Mouse (Mus musculus) gastrocnemius, postnatal 10 days (tissue): ENCODE measurements around the gene Crhbp. TPM values are rescaled to one million over a fixed set of nuclear protein-coding genes. Genes with fewer than 3 reads are reported as not detected.

ENCODE experiments used
- DNase-seq: peaks from one replicate; pipeline ENCODE4 v3.0.0; 2021; ENCODE audit warnings: mixed read lengths
- long read RNA-seq, 2 experiments: library from polyadenylated mRNA; stranded (forward); transcript quantifications; one replicate each; pipeline ENCODE4 v2.0.0; 2021
- total RNA-seq, 2 experiments: library from RNA; stranded (reverse); gene quantifications; 2 replicates each; pipeline ENCODE4 v1.2.3; 2021

The Crhbp gene
- not detected for total RNA-seq
- long read RNA-seq, experiment 1: 0 reads
- long read RNA-seq, experiment 2: 0 reads

DNA sequence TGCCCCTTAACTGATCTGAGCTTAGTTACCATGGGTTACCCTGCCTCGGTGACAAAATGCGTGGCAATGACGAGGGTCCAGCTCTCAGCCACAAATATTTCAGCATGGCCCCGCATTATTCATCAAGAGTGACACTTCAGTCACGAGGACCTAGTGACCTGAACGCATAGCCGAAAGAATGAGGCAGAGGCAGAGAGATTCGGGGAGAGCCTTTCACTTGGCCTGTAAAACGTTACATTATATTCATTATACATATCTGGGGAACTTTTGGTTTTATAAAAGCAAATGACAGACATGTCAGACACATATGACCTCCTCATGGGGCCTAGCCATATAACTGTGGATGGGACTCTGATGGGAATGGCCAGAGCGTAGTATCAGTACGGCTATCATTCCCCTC lies at the start of gene Crhbp:
Gene Crhbp (minus strand): TSS at position 101 of the 400 bp plus-strand sequence.
- DNase-seq: no peak

- no peak for DNase-seq
These were observed 48.6 kb upstream of the Crhbp start for GRCm38 (mm10) chr13:95493296-95493695.

DNA sequence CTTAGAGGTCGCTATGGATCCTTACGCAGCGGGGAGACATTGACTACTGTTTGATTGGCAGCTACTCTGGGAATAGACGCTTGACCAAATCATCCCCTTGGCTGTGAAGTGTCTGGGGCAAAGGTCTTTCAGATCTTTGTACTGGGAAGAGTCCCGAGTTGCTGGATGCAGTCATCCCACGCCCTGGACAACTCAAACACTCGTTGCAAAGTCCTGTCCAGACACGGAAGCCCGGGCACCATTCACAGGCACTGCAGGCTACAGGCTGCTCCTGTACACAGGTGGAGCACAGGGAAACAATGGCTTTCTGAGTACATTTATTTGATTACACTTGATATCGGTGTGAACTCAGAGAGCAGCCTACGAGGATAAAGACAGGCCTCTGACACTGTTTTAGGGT lies 46.6 kb upstream of the Crhbp start:
- no peak for DNase-seq

DNA sequence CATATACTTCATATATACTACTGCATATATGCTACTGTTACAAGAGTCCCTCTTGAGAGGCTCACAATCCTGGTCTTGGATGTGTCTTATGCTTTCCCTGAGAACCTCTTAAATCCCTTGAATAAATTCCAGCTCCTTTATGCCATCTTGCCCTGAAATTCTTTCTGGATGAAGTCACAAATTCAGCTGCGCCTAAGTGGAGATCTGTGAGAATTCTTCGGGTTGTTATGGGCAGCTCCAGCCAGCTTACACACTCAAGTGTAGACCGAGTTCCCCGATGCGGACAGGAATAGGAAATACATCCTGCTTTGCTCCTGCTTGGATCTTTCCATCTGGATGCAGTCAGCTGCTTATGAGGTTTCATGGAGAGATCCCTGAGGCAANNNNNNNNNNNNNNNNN lies 39.9 kb upstream of the Crhbp start:
- DNase-seq: no peak

DNA sequence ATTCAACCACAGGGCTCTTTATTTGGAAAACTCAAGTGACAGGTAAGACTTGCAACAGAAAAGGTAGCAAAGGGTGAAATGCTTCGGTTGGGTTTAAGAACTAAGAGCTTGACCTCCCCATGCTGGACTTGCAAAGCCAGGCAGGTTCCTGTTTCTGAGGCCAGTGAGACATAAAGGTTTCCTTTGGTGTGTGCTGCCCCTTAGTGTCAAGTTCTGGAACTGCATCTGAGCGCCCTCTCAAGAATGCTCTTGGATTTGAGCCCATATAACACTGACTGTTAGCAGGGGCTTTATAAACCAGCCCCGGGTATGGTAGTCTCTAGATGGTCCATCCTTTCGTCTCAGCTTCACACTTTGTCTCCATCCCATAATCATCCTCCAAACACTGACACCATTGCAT lies 36.7 kb upstream of the Crhbp start:
- DNase-seq: peak; percentile 86

- DNase-seq: no peak
These were observed 34.1 kb upstream of the Crhbp start, which contains the start of gene S100z for GRCm38 (mm10) chr13:95478671-95479413. S100z (minus strand) TSS chr13:95478721.

DNA sequence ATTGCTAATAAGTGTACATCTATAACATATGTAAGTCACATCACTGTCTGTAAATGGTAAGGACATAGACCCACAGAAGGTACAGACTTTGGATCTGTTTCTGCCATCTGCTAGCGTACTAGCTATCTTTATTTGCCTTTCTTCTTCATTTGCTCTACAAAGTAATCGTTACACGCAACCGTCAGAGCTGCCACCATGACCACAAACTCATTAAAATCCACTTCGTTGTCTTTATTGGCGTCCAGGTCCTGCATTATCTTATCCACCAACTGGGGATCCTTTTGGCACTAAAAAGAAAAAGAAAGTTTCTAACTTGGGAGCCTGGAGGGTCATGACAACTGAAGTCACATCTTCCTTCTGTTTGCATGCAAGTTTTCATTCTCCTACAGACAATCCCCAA lies 32.4 kb upstream of the Crhbp start:
- DNase-seq: no peak

GRCm38 (mm10) chr13:95475124-95475523 lies 30.4 kb upstream of the Crhbp start:
- no peak for DNase-seq

GRCm38 (mm10) chr13:95474294-95474693 lies 29.6 kb upstream of the Crhbp start:
- no peak for DNase-seq

DNA sequence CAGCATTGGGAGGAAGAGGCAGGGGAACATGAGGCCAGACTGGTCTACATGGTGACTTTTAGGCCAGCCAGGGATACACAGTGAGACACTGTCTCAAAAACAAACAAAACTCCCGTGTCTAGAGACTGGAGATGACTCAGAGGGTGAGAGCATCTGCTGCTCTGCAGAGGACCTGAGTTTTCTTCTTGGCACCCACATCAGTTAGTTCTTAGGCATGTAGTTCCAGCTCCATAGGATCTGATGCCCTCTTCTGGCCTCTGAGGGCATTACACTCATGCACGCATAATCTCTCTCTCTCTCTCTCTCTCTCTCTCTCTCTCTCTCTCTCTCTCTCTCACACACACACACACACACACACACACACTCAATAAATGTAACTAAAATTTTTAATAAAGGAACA lies 26.2 kb upstream of the Crhbp start:
- DNase-seq: peak; percentile 40

DNA sequence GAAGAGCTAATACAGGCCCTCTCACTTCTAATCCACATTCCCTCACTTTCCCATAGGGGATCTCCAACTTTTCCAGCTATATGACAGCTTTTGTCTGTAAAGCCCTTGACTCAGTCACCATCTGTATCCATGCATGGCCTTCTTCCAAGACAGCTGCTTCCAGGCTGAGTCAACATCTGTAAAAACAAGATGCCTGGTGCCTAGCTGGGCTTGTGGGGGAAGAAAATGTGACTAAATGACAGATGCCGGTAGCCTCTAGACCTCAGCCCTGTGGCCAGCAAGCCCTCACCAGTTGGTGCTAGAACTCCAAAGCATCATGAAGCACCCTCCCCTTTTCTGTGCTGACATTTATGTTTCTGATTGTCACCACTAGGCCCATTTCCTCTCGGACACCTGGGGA lies 6.8 kb upstream of the Crhbp start:
- no peak for DNase-seq

DNA sequence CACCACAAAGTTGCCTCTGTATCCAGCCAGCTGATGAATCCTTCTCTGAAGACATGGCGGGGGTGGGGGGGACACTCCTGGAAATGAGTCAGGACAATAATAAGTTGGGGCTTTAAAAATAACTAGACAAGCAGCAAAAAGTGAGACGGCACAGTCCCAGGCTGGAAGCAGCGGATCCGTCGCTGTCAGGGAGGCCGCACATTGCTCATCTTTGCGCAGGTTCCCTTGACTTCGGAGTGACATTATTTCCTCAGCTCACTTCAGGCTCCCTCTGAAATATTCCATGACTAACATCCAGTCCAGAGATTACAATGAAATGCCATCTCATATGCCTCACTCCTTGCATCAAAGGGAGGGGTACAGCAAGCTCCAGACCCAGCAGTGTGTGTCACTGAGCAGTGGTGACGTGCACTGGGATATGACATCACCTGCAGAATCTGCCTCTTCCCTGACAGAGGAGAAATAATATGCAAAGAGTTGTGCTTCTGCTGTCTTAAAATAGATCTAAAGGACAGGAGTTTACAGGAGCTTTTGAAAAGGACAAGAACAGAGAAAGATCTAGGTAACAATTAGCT lies 6.0 kb upstream of the Crhbp start:
- no peak for DNase-seq

GRCm38 (mm10) chr13:95449730-95450129 lies 5.0 kb upstream of the Crhbp start:
- no peak for DNase-seq

DNA sequence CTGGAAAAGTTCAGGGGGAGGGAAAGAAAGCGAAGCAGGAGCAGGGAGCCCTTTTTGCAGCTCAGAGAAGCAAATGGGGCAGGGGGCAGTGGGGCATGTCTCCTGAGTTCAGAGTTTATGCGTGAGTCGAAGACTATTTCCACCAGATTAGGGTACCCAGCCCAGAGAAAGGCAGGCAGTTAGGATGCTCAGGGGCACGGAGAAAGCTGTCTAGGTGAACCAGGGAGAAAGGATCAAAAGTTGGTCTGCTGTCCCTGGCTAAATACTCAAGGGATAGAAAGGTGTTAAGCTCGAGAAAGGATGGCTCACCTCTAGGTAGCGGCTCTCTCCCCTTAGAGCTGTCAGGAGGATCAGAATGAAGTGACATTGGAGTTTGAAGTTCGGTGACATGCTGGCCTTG lies 433 bp downstream of the Crhbp start:
- no peak for DNase-seq

- peak; percentile 14 for DNase-seq
These were observed 1.1 kb downstream of the Crhbp start for GRCm38 (mm10) chr13:95443376-95444233.

DNA sequence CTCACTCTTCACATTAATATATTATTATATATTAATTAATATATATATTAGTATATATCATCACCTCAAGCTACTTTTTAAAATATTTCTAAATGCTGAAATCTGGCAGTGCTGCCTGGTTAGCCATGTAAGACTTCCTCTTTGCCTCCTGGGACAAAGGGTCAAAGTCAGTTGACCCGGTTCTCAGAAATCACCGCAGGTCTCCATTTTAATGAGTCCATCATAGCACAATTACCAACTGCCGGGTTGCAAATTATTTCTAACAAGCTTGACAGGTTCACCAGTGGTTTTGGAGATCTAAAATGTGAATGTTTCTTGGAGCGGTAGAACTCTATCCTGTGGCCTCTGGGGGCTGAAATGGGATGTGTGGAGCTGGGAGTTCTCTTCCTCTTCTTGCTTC lies 1.8 kb downstream of the Crhbp start:
- no peak for DNase-seq

DNA sequence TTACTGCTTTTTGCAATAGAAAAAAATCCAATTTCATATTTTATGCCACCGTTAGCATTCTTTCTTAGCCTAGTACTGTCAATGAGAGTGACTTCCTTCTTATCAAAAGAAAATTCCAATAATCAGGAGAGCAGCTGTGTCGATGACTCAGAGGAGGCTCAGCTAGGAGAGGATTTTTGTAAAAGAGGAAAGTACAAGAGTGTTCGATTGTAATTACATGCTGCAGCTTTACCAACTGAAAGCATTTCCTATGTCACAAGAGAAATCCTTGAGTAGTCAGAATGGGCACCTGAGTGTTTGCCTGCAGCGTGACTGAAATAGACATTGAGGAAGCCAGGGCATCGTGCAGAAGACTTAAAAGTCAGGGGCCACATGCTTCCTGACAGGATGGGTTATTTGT lies 5.2 kb downstream of the Crhbp start:
- DNase-seq: no peak

DNA sequence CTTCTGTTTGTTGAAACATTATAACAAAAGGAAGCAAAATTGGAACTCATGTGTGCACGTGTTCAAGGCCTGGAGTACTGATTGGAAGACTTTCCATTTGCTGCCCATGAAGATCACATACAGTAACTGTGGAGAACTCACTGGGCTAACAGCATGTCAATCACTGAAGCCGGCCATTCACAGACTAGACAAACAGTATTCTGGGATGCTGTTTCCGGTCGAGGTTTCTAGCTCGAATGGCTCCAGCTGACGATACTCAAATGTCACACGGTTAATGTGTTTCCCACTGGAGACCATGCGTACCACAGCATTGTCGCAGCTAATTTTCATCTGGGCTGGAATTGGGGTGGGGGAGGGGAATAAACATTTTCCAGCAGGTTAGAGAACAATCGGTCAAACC lies 13.0 kb downstream of the Crhbp start:
- DNase-seq: no peak

GRCm38 (mm10) chr13:95427499-95427898 lies 17.2 kb downstream of the Crhbp start:
- no peak for DNase-seq

DNA sequence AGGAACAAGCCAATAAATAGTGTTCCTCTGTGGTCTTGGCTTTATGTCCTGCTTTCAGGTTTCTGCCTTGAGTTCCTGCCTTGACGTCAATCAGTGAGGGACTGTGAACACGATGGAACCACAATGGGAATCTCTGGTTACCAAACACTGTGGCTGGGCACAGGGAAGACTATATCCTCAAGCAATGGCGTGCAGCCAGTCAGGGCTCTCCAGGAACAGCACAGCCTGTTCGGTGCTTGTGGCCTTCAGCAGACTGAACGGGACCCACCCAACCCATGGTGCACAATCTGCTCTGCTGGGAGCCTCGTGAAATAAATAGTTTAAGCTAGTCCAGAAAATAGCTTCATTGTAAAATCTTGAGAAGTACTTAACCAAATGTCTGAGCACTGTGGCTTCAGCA lies 18.3 kb downstream of the Crhbp start:
- peak; percentile 11 for DNase-seq

DNA sequence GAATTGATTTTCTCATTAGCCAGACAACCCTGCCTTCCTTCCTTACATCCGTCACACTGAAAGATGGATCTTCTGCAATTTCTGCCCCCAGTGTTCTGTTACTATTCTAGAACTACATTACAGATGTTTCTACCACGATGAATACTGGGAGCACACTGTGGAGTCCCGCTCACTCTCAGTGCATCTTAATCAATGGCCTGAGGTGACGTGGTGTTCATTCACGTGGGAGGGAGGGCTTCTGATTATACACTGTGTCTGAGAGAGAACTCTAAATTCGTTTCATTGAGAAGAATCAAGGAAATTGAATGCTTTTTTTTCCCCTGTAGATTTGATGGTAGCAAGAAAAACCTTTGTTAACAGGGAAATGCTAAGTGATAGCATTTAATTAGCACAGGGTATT lies 19.2 kb downstream of the Crhbp start:
- DNase-seq: no peak

DNA sequence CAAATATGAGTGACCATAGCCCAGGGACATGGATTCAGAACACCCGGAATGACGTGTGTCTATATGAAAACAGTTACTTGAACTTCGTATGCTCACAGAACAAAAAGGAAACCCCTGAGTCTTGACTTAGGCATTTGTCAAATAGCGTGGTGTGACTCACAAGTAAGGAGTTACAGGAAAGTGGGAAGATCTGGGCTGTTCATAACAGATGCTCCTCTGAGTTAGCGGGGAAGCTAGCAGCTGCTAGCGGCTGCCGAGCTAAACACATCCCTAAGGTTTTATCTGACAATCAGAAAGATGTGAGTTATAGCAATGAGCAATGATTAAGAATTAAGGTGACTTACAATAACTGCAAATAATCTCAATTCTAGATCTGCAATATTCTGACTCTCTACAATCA lies 19.8 kb downstream of the Crhbp start:
- DNase-seq: no peak

- no peak for DNase-seq
These were observed 25.4 kb downstream of the Crhbp start for GRCm38 (mm10) chr13:95419204-95419749.
